Mouse (Mus musculus) Patski (cell line): ENCODE results near the gene 4932429P05Rik. TPM values are rescaled to one million over a fixed set of nuclear protein-coding genes. Genes with fewer than 3 reads are reported as not detected.

Experiments used
- ATAC-seq: fragments of 100-300 bp; one replicate; pipeline ENCODE4 v1.8.0; 2021
- CTCF ChIA-PET: fragments of 350-600 bp; sonication (Branson Sonifier 250); formaldehyde crosslinking; loops from one replicate; lab custom pipeline; 2022; ENCODE audit warnings: inconsistent platforms; lab: Charles Lee
- POLR2A ChIA-PET: fragments of 350-600 bp; sonication (Branson Sonifier 250); formaldehyde crosslinking; loops from one replicate; lab custom pipeline; 2022; ENCODE audit warnings: antibody characterized with exemption, inconsistent platforms; lab: Charles Lee
- DNase-seq: peaks from one replicate; pipeline ENCODE4 v3.0.0-alpha.2; 2011; ENCODE audit warnings: low read depth, low spot score
- H3K27me3 ChIP-seq: fragments of 371-371 bp; one replicate; pipeline ENCODE4 v1.5.1; 2021
- CTCF ChIP-seq: fragments of 100-300 bp; IDR thresholded peaks from one replicate; pipeline ENCODE4 v1.5.1; 2021
- in situ Hi-C: fragments of 300-500 bp; cut with MboI; formaldehyde crosslinking; loops from 3 replicates; pipeline ENCODE4 v1.11.1; 2018; ENCODE audit warnings: low pct_unique_long_range_greater_than_20kb, mixed read lengths
- polyA plus RNA-seq: library from polyadenylated mRNA; unstranded; gene quantifications from one replicate; pipeline ENCODE4 v1.2.3, GENCODE M21; 2021

Gene 4932429P05Rik
- not detected for polyA plus RNA-seq

- H3K27me3 ChIP-seq: peaks cover 35% of the 10 kb centered on the region
- DNase-seq (no peak), ATAC-seq (no peak)
- no peak for TF ChIP-seq CTCF
- in situ Hi-C loops: no loop called here
- ChIA-PET CTCF (no interaction called here), POLR2A (no interaction called here)
These were observed at the start of gene 4932429P05Rik for GRCm38 (mm10) chrX:89751968-89752367. TSS of gene 4932429P05Rik (plus strand) at chrX:89752268.

Other genes with a start within 250 kb of the 4932429P05Rik start
- gene 4930415L06Rik, start 180.6 kb downstream of the 4932429P05Rik start, polyA plus RNA-seq: not detected